Mouse (Mus musculus) heart, embryonic 14.5 days (tissue): Measurements from ENCODE around the gene Cblb. TPM values are rescaled to one million over a fixed set of nuclear protein-coding genes. Genes with fewer than 3 reads are reported as not detected.

ENCODE experiments used
- ATAC-seq: fragments of 200-750 bp; cut with Nextera tagmentation; 2 replicates; pipeline ENCODE4 v1.8.0; 2017; ENCODE audit warnings: low read depth, moderate TSS enrichment; ENCODE audit not compliant: insufficient number of reproducible peaks, insufficient read depth, low FRiP score
- H3K27ac ChIP-seq, 2 experiments: fragments of 200-500 bp in 1 of 2; fragments of 300-500 bp in 1 of 2; sonication (generic) in 1 of 2; replicated peaks in 1 of 2; 2 replicates each; pipeline ENCODE4 v1.5.1; 2012 to 2014; ENCODE audit warnings: low read depth in 2 of 2, low read length in 2 of 2, control low read depth in 1 of 2, mild to moderate bottlenecking in 1 of 2, mixed read lengths in 1 of 2; ENCODE audit not compliant: control insufficient read depth in 1 of 2, insufficient read depth in 1 of 2
- H3K27me3 ChIP-seq: fragments of 300-500 bp; sonication (generic); 2 replicates; pipeline ENCODE4 v1.6.1; 2014; ENCODE audit warnings: mild to moderate bottlenecking, low read length, control low read depth; ENCODE audit not compliant: control insufficient read depth, insufficient read depth
- H3K36me3 ChIP-seq: fragments of 300-500 bp; sonication (generic); 2 replicates; pipeline ENCODE4 v1.6.1; 2014; ENCODE audit warnings: mild to moderate bottlenecking, control low read depth, low read length, mixed read lengths; ENCODE audit not compliant: control insufficient read depth, insufficient read depth
- H3K4me1 ChIP-seq, 2 experiments: fragments of 200-500 bp in 1 of 2; fragments of 300-500 bp in 1 of 2; sonication (generic) in 1 of 2; 2 replicates each; pipeline ENCODE4 v1.6.1; 2012 to 2014; ENCODE audit warnings: low read length in 2 of 2, control low read depth in 1 of 2, mixed read lengths in 1 of 2; ENCODE audit not compliant: control insufficient read depth in 2 of 2, insufficient read depth in 2 of 2
- H3K4me2 ChIP-seq: fragments of 300-500 bp; sonication (generic); 2 replicates; pipeline ENCODE4 v1.6.1; 2014; ENCODE audit warnings: mild to moderate bottlenecking, low read length
- H3K4me3 ChIP-seq, 2 experiments: fragments of 200-500 bp in 1 of 2; fragments of 300-500 bp in 1 of 2; sonication (generic) in 1 of 2; 2 replicates each; pipeline ENCODE4 v1.5.1; 2012 to 2014; ENCODE audit warnings: low read length in 2 of 2, mild to moderate bottlenecking in 2 of 2, control low read depth in 1 of 2, low read depth in 1 of 2, moderate library complexity in 1 of 2; ENCODE audit not compliant: control insufficient read depth in 1 of 2, insufficient read depth in 1 of 2
- H3K9ac ChIP-seq: fragments of 300-500 bp; sonication (generic); 2 replicates; pipeline ENCODE4 v1.6.1; 2014; ENCODE audit warnings: mild to moderate bottlenecking, low read length
- H3K9me3 ChIP-seq: fragments of 300-500 bp; sonication (generic); 2 replicates; pipeline ENCODE4 v1.6.1; 2016; ENCODE audit warnings: low read length, control low read depth; ENCODE audit not compliant: control insufficient read depth
- WGBS: fragments of 180-500 bp; shearing (Covaris S2); extraction: QIAGEN DNeasy Blood & Tissue Kit; methylation state at CpG from one replicate; pipeline ENCODE4 v1.1.7; 2014; 5-methylcytosine and 5-hydroxymethylcytosine counted together
- polyA plus RNA-seq: library from polyadenylated mRNA; unstranded; fragments of >200 nt; fragmentation: Nextera tagmentation; extraction: Ambion mirVana; gene quantifications from 2 replicates; pipeline ENCODE4 v1.2.1, GENCODE M21; 2014

Cblb gene
- polyA plus RNA-seq, 1 experiment from 2014 or later = 13.3 TPM

GRCm38 (mm10) chr16:52148041-52148440 lies 117.0 kb downstream of the Cblb start:
- Histone ChIP-seq H3K36me3 (peaks cover 39% of the 10 kb centered on the region), H3K4me2 (no peak overlapping the region), H3K4me3 (no peak overlapping the region), H3K4me1 (no peaks in the 10 kb centered on the region; a peak in 1 of 4 replicates), H3K9me3 (no peaks in the 10 kb centered on the region), H3K27me3 (no peaks in the 10 kb centered on the region), H3K9ac (no peak overlapping the region), H3K27ac (no peak overlapping the region)
- 80% methylated on average over 6 of the region's 6 CpGs for WGBS
- ATAC-seq = no peak

- no peak overlapping the region for H3K4me3 ChIP-seq
Observed at GRCm38 (mm10) chr16:52149135-52149769, 118.2 kb downstream of the Cblb start.

GRCm38 (mm10) chr16:52155030-52155696 lies 124.1 kb downstream of the Cblb start:
- Histone ChIP-seq H3K27me3 (no peaks in the 10 kb centered on the region), H3K36me3 (peaks cover 59% of the 10 kb centered on the region)

More at GRCm38 (mm10) chr16:52149135-52149769, 118.2 kb downstream of the Cblb start:
- Histone ChIP-seq H3K36me3 (peaks cover 36% of the 10 kb centered on the region), H3K9ac (no peak overlapping the region), H3K4me1 (no peaks in the 10 kb centered on the region; a peak in 1 of 4 replicates), H3K27me3 (no peaks in the 10 kb centered on the region), H3K27ac (no peak overlapping the region), H3K4me2 (no peak overlapping the region), H3K9me3 (no peaks in the 10 kb centered on the region)
- 85% methylated on average over 6 of the region's 6 CpGs for WGBS
- ATAC-seq = no peak

GRCm38 (mm10) chr16:52159958-52160504 lies 129.0 kb downstream of the Cblb start:
- Histone ChIP-seq H3K9ac (no peak overlapping the region), H3K27ac (no peak overlapping the region; a peak in 1 of 4 replicates), H3K4me1 (0 out of 4 replicates have a peak, but pooled peaks cover 0 to 3% of the 10 kb centered on the region in 2 experiments), H3K9me3 (no peaks in the 10 kb centered on the region), H3K36me3 (peaks cover 49% of the 10 kb centered on the region), H3K4me3 (no peak overlapping the region), H3K27me3 (no peaks in the 10 kb centered on the region), H3K4me2 (no peak overlapping the region)
- WGBS = 49% methylated on average over 6 of the region's 6 CpGs
- ATAC-seq = no peak

More at GRCm38 (mm10) chr16:52155030-52155696, 124.1 kb downstream of the Cblb start:
- H3K4me1 ChIP-seq = peaks cover 0 to 3% of the 10 kb centered on the region in 2 experiments; a peak in 1 of 4 replicates
- H3K4me3 ChIP-seq = no peak overlapping the region
- ATAC-seq = no peak
- H3K27ac ChIP-seq = no peak overlapping the region
- H3K9ac ChIP-seq = no peak overlapping the region
- WGBS = 88% methylated on average over 5 of the region's 5 CpGs
- no peak overlapping the region for H3K4me2 ChIP-seq
- no peaks in the 10 kb centered on the region for H3K9me3 ChIP-seq

- Histone ChIP-seq H3K27me3 (no peaks in the 10 kb centered on the region), H3K27ac (no peak overlapping the region), H3K9me3 (no peaks in the 10 kb centered on the region), H3K36me3 (peaks cover 40% of the 10 kb centered on the region), H3K9ac (no peak overlapping the region), H3K4me3 (no peak overlapping the region), H3K4me2 (no peak overlapping the region), H3K4me1 (0 out of 4 replicates have a peak, but pooled peaks cover 0 to 3% of the 10 kb centered on the region in 2 experiments)
- 83% methylated on average over 9 of the region's 9 CpGs for WGBS
- ATAC-seq = no peak
Observed at GRCm38 (mm10) chr16:52164246-52164645, 133.2 kb downstream of the Cblb start.

GRCm38 (mm10) chr16:52173253-52173652 lies 142.2 kb downstream of the Cblb start:
- Histone ChIP-seq H3K27me3 (no peaks in the 10 kb centered on the region), H3K9me3 (no peaks in the 10 kb centered on the region), H3K4me3 (no peak overlapping the region), H3K4me1 (no peaks in the 10 kb centered on the region), H3K4me2 (no peak overlapping the region), H3K36me3 (peaks cover 40% of the 10 kb centered on the region), H3K27ac (no peak overlapping the region), H3K9ac (no peak overlapping the region)
- ATAC-seq = no peak

GRCm38 (mm10) chr16:52179839-52180238 lies 148.8 kb downstream of the Cblb start:
- peak overlapping the region; percentile 29 to 70; a peak in 3 of 4 replicates for H3K27ac ChIP-seq
- H3K9ac ChIP-seq = no peak overlapping the region
- H3K4me2 ChIP-seq = 0 out of 2 replicates have a peak overlapping the region, but pooled peaks have one; percentile 8
- ATAC-seq = no peak
- no peaks in the 10 kb centered on the region for H3K27me3 ChIP-seq
- no peaks in the 10 kb centered on the region for H3K9me3 ChIP-seq
- H3K4me3 ChIP-seq = no peak overlapping the region
- peaks cover 9 to 19% of the 10 kb centered on the region in 2 experiments for H3K4me1 ChIP-seq
- H3K36me3 ChIP-seq = peaks cover 31% of the 10 kb centered on the region
- WGBS = 47% methylated on average over 3 of the region's 3 CpGs
